Mouse (Mus musculus): ENCODE measurements around the gene Kctd12. TPM values are rescaled to one million over a fixed set of nuclear protein-coding genes. Genes with fewer than 3 reads are reported as not detected.

Gene Kctd12
- 89.3 TPM for polyA plus RNA-seq (2014; fragmentation: Illumina TruSeq; extraction: RNeasy Lipid Tissue Mini Kit (QIAGEN cat#74804); ENCODE audit: low read depth, low replicate concordance)

GRCm38 (mm10) chr14:102982627-102983540 lies at the start of gene Kctd12:
Gene Kctd12, minus strand, starts transcription at chr14:102982637.

Other genes starting within 250 kb of the Kctd12 start
- gene Acod1, start 64.3 kb upstream of the Kctd12 start, polyA plus RNA-seq (2014; fragmentation: Illumina TruSeq; extraction: RNeasy Lipid Tissue Mini Kit (QIAGEN cat#74804); ENCODE audit: low read depth, low replicate concordance): not detected
- gene Cln5, start 87.6 kb upstream of the Kctd12 start, polyA plus RNA-seq (2014; fragmentation: Illumina TruSeq; extraction: RNeasy Lipid Tissue Mini Kit (QIAGEN cat#74804); ENCODE audit: low read depth, low replicate concordance): 92.9 TPM
- gene Fbxl3, start 116.9 kb upstream of the Kctd12 start, polyA plus RNA-seq (2014; fragmentation: Illumina TruSeq; extraction: RNeasy Lipid Tissue Mini Kit (QIAGEN cat#74804); ENCODE audit: low read depth, low replicate concordance): 124 TPM